Mouse (Mus musculus) embryonic facial prominence, embryonic 14.5 days (tissue): ENCODE measurements around the gene Ap1ar. TPM values are rescaled to one million over a fixed set of nuclear protein-coding genes. Genes with fewer than 3 reads are reported as not detected.

ENCODE experiments used
- ATAC-seq: fragments of 200-750 bp; cut with Nextera tagmentation; 2 replicates; pipeline ENCODE4 v1.8.0; 2017; ENCODE audit warnings: low read depth, moderate number of reproducible peaks, moderate TSS enrichment
- DNase-seq: peaks from one replicate; pipeline ENCODE4 v3.0.0-alpha.2; 2015; ENCODE audit warnings: low spot score
- H3K27ac ChIP-seq: fragments of 300-500 bp; sonication (generic); replicated peaks from 2 replicates; pipeline ENCODE4 v1.5.1; 2014; ENCODE audit warnings: low read depth, mild to moderate bottlenecking, low read length, moderate library complexity
- H3K27me3 ChIP-seq: fragments of 300-500 bp; sonication (generic); replicated peaks from 2 replicates; pipeline ENCODE4 v1.6.1; 2014; ENCODE audit warnings: low read length; ENCODE audit not compliant: control insufficient read depth, insufficient read depth
- H3K36me3 ChIP-seq: fragments of 300-500 bp; sonication (generic); 2 replicates; pipeline ENCODE4 v1.6.1; 2014; ENCODE audit warnings: low read length, mixed read lengths; ENCODE audit not compliant: control insufficient read depth, insufficient read depth
- H3K4me1 ChIP-seq: fragments of 300-500 bp; sonication (generic); 2 replicates; pipeline ENCODE4 v1.6.1; 2014; ENCODE audit warnings: antibody characterized with exemption, low read length; ENCODE audit not compliant: control insufficient read depth, insufficient read depth
- H3K4me2 ChIP-seq: fragments of 300-500 bp; sonication (generic); 2 replicates; pipeline ENCODE4 v1.6.1; 2014; ENCODE audit warnings: low read depth, mild to moderate bottlenecking, low read length, moderate library complexity, mixed read lengths
- H3K4me3 ChIP-seq: fragments of 300-500 bp; sonication (generic); 2 replicates; pipeline ENCODE4 v1.5.1; 2014; ENCODE audit warnings: low read depth, mild to moderate bottlenecking, low read length
- H3K9ac ChIP-seq: fragments of 300-500 bp; sonication (generic); 2 replicates; pipeline ENCODE4 v1.6.1; 2014; ENCODE audit warnings: low read depth, mild to moderate bottlenecking, low read length, moderate library complexity, mixed read lengths
- H3K9me3 ChIP-seq: fragments of 300-500 bp; sonication (generic); 2 replicates; pipeline ENCODE4 v1.6.1; 2016; ENCODE audit warnings: low read length; ENCODE audit not compliant: control insufficient read depth
- WGBS: fragments of 180-500 bp; shearing (Covaris S2); extraction: QIAGEN DNeasy Blood & Tissue Kit; methylation state at CpG from one replicate; pipeline ENCODE4 v1.1.7; 2014; 5-methylcytosine and 5-hydroxymethylcytosine counted together
- polyA plus RNA-seq: library from polyadenylated mRNA; unstranded; fragments of >200 nt; fragmentation: Nextera tagmentation; extraction: Ambion mirVana; gene quantifications from 2 replicates; pipeline ENCODE4 v1.2.1, GENCODE M21; 2014

The Ap1ar gene
- polyA plus RNA-seq = 36.2 and 40.9 TPM in 2 replicates

DNA sequence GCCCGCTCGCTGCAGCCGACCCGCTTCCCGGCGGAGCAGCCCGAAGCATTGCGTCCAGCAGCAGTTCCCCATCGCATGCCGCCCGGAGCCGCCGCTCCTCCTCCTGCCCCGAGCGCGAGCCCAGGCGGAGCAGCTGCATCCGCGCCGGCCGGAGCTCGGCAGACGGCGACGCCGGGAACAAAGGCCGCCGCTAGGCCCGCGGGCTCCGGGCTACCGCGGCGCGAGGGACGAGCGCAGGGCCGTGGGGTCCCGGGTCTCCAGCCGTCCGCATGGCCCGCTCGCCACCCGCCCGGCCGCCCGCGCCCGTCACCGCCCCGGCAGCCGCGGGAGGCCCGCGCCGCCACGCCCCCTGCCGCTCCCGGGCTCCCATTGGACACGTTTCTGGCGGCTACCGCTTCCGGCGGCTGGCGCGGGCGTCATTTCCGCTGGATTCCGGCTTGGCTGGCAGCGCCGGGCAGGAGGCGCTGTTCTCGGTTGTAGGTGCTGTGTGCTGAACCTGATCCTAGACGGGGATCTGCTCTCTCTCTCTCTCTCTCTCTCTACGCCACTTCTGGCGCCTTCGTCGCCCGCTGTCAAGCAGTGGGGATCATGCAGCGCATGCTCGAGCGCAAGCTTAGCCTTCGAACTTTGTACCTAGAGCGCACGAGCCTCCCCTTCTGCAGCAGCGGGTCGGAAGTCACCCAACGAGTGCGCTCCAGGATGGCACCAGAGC is at the start of gene Ap1ar:
Gene Ap1ar, minus strand, starts transcription at position 370 of the 712 bp plus-strand sequence.
- H3K27ac ChIP-seq = peak within 1 kb of the TSS; percentile 90
- H3K4me3 ChIP-seq = peak within 1 kb of the TSS; percentile 93
- no peaks in the 10 kb centered on the region for H3K36me3 ChIP-seq
- WGBS = under 1% methylated on average over 21 of the region's 89 CpGs
- DNase-seq (peak; percentile 98), ATAC-seq (peak; percentile 96)
- no peaks in the 10 kb centered on the region for H3K27me3 ChIP-seq
- H3K4me2 ChIP-seq = peak within 1 kb of the TSS; percentile 61
- peak within 1 kb of the TSS; percentile 92 for H3K9ac ChIP-seq
- no peaks in the 10 kb centered on the region for H3K9me3 ChIP-seq
- H3K4me1 ChIP-seq = peaks cover 16% of the 10 kb centered on the region

DNA sequence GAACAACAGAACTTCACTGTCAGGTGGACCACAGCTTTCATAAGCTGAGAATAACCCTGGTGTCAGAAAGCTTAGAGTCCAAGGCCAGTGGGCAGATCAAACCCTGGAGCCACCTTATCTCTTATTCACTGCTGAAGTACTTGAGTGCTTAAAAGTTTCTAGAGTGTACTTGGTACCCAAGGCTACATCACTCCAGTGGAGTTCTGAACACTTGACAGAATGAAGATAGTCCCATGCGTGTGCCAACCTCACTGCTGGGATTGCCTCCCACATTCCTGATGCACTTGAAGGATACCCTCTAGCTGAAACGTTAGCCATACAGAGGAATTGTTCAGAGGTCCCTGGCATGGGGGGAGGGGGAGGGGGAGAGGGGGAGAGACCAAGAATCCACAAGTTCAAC is 44.4 kb upstream of the Ap1ar start:
- Histone ChIP-seq H3K27ac (no peak overlapping the region), H3K4me1 (no peaks in the 10 kb centered on the region), H3K9me3 (no peaks in the 10 kb centered on the region), H3K4me2 (no peak overlapping the region), H3K9ac (no peak overlapping the region), H3K36me3 (no peaks in the 10 kb centered on the region), H3K4me3 (no peak overlapping the region), H3K27me3 (no peaks in the 10 kb centered on the region)
- 60% methylated on average over 2 of the region's 2 CpGs for WGBS
- DNase-seq (no peak), ATAC-seq (no peak)

DNA sequence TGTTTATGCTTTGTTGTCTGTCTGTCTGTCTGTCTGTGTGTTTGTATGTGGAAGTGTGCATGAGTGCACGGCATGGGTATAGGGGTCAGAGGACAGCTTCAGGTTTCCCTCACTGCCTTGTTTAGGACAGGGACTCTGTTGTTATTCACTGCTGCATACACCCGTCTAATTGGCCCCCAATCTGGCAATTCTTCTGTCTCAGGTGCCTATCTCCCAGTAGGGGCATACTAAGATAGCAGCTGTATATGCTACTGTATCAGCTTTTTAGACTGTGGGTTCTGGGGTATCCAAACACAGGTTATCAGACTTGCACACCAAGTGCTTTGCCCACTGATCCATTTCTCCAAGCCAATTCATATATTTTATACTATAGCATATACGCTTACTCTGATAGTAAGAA is 42.6 kb upstream of the Ap1ar start:
- Histone ChIP-seq H3K27ac (no peak overlapping the region), H3K9ac (no peak overlapping the region), H3K4me1 (no peaks in the 10 kb centered on the region), H3K36me3 (no peaks in the 10 kb centered on the region), H3K27me3 (no peaks in the 10 kb centered on the region), H3K9me3 (no peaks in the 10 kb centered on the region), H3K4me3 (no peak overlapping the region), H3K4me2 (no peak overlapping the region)
- 78% methylated on average over 3 of the region's 3 CpGs for WGBS
- ATAC-seq (no peak), DNase-seq (no peak)

DNA sequence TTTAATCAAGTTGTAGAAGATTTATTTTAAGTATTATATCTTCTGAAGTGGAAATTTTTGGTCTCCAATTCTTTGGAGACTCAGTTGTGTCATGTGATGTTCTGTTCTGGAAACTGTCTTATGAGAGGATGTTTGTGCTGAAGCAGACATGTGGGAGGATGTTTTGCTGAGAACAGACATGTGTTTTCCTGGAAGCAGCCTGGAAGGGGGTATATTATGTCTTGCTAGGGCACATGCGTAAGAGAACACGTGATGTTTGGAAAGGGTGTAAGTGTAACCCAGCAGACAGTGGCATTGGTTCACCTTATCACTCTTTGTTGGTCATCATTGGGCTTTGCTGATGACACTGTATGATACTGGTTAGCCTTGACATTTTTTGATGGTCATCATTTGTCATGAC is 38.2 kb upstream of the Ap1ar start:
- no peak for ATAC-seq
- H3K9me3 ChIP-seq = no peaks in the 10 kb centered on the region
- 79% methylated on average over 2 of the region's 2 CpGs for WGBS

DNA sequence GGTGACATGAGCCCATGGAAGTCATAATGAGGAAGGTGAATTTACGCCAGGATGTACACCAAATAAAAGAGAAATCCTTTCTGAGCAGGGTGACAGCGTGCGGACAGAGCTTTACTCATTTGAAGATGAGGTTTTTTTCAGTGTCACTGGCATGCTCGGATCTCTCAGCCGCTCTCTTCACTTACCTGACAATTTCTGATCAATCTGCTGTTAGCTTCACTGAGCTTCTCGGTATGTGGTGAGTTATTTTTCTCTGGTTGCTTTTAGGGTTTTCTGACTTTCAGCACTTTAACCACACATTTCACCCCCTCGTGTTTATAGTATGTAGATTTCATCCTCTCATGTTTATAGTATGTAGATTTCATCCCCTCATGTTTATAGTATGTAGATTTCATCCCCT is 37.7 kb upstream of the Ap1ar start:
- Histone ChIP-seq H3K4me1 (no peaks in the 10 kb centered on the region), H3K4me2 (no peak overlapping the region), H3K9me3 (no peaks in the 10 kb centered on the region), H3K27me3 (no peaks in the 10 kb centered on the region), H3K27ac (no peak overlapping the region), H3K9ac (no peak overlapping the region), H3K36me3 (no peaks in the 10 kb centered on the region), H3K4me3 (no peak overlapping the region)
- ATAC-seq = no peak
- WGBS = 75% methylated on average over 7 of the region's 7 CpGs
- no peak for DNase-seq

More for the DNA sequence above, 38.2 kb upstream of the Ap1ar start:
- H3K9ac ChIP-seq = no peak overlapping the region
- no peaks in the 10 kb centered on the region for H3K4me1 ChIP-seq
- no peak overlapping the region for H3K4me3 ChIP-seq
- H3K27me3 ChIP-seq = no peaks in the 10 kb centered on the region
- H3K27ac ChIP-seq = no peak overlapping the region
- DNase-seq = no peak
- no peak overlapping the region for H3K4me2 ChIP-seq
- H3K36me3 ChIP-seq = no peaks in the 10 kb centered on the region

DNA sequence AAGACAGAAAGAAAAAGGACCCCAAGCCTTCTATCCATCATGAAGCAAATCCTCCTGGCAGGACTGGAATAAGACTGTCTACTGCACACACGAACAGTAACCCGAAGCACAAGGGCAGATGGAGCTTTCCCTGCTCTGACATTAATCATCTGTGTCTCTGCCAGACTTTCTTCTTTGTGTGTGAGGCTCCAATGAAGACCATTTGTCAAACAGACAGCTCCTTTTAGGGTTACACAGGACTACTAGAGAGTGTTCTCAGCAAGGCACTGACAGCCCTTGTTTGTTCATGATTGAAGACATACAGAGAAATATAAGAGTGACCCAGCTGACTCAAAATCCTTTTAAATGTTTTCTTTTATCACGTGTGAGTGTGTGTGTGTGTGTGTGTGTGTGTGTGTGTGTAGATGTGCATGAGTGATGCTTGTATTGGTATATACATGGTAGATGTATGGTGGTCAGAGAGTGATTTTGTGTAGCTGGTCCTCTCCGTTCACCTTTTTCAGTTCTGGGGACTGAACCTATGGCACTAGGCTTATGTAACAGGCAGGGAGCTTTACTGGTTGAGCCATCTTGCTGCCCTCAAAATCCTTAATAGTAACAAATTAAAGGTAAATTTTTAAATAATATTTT is 37.0 kb upstream of the Ap1ar start:
- ATAC-seq (no peak), DNase-seq (peak; percentile 35)
- H3K4me3 ChIP-seq = no peak overlapping the region
- H3K27me3 ChIP-seq = no peaks in the 10 kb centered on the region
- 47% methylated on average over 4 of the region's 4 CpGs for WGBS
- no peak overlapping the region for H3K27ac ChIP-seq
- no peak overlapping the region for H3K9ac ChIP-seq
- no peaks in the 10 kb centered on the region for H3K9me3 ChIP-seq
- no peak overlapping the region for H3K4me2 ChIP-seq
- no peaks in the 10 kb centered on the region for H3K36me3 ChIP-seq
- H3K4me1 ChIP-seq = no peaks in the 10 kb centered on the region

DNA sequence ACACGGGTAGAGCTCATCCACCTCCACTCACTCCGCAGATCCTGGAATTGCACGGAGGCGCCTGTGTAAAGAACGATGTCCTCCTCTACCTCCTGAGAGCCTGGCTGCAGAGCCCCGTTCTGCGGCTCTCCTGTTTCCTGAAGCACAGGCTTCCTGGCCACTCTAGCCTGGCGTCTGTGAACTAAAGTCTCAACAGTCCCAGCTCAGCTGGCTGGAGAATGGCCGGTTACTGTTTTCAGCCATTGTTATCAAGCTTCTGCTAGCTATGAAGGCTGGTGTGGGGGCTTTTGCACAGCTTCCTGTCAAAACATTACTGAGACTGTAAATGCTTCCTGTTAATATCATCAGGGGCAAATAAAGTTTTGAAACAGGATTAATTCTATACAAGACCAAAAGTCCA is 34.3 kb upstream of the Ap1ar start:
- DNase-seq (no peak), ATAC-seq (no peak)
- Histone ChIP-seq H3K9ac (no peak overlapping the region), H3K9me3 (no peaks in the 10 kb centered on the region), H3K27me3 (no peaks in the 10 kb centered on the region), H3K4me1 (no peaks in the 10 kb centered on the region), H3K36me3 (no peaks in the 10 kb centered on the region), H3K27ac (no peak overlapping the region), H3K4me2 (no peak overlapping the region), H3K4me3 (no peak overlapping the region)
- 80% methylated on average over 9 of the region's 9 CpGs for WGBS

DNA sequence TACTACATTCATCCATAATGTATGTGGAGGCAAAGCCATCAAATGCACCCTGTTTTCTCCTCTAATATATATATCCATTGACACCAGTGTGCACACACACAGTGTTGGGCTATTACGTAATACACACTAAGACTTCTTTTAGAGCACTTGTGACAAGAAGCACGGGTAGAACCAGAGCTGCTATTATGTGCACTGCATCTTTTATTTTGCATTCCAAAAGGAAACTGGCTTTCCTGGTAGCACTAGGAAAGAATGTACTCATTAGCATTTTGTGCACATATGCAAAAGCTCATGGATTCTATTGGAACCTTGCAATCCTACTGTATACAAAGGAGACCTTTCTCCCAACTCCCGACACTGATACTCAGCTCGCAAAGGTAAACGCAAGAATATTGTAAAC is 31.6 kb upstream of the Ap1ar start:
- Histone ChIP-seq H3K27ac (no peak overlapping the region), H3K27me3 (no peaks in the 10 kb centered on the region), H3K36me3 (no peaks in the 10 kb centered on the region), H3K9me3 (no peaks in the 10 kb centered on the region), H3K4me2 (no peak overlapping the region), H3K4me3 (no peak overlapping the region), H3K9ac (no peak overlapping the region), H3K4me1 (no peaks in the 10 kb centered on the region)
- WGBS = 65% methylated on average over 5 of the region's 5 CpGs
- DNase-seq = no peak
- ATAC-seq = no peak
